Mouse (Mus musculus): ENCODE data around the gene Inpp4b.

Inpp4b gene

GRCm38 (mm10) chr8:81731332-81731731 is 389.0 kb downstream of the Inpp4b start:
- no peak for DNase-seq (ENCODE audit: low spot score)

DNA sequence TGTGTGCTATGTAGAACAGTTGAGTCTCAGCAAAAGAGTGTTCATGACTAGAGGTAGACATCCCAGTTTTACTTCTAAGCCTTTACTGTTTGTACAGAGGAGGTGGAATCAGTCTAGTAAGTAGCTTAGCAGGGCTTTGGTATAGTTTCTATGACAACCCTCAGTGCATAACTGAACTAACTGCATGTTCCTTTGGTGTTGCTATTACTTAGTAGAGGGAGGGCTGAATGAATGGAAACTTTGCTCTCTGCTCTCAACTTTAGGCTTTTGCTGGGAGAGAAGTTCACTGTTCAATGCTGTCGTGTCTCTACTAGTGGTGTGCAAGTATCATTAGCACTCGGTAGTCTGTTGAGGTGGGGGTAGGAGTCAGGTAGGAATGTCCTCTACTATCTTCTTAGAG is 393.3 kb downstream of the Inpp4b start:
- DNase-seq (ENCODE audit: low spot score): no peak

GRCm38 (mm10) chr8:81736103-81736502 is 393.7 kb downstream of the Inpp4b start:
- no peak for DNase-seq (ENCODE audit: low spot score)

- DNase-seq (ENCODE audit: low spot score): no peak
These were observed 400.2 kb downstream of the Inpp4b start for GRCm38 (mm10) chr8:81742588-81742987.

DNA sequence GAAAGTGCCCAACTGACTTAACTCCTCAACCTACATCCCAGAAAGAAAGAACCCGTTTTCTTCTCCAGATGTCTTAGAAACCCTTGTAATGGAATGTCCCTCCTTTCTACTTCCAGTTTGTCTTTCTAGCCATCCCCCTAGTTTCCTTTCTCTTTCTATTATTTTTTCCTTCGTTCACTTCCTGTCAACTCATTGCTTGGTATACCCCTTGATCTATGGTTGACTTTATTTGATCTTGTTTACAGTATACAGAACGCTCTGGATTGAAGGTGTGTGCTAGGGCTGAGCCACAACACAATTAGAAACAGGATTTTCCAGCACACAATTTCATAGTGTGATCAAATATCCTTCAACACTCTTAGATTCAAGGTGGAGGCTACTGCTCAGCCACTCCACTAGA is 400.7 kb downstream of the Inpp4b start:
- DNase-seq (ENCODE audit: low spot score): no peak

GRCm38 (mm10) chr8:81745439-81745838 is 403.1 kb downstream of the Inpp4b start:
- DNase-seq (ENCODE audit: low spot score): no peak

DNA sequence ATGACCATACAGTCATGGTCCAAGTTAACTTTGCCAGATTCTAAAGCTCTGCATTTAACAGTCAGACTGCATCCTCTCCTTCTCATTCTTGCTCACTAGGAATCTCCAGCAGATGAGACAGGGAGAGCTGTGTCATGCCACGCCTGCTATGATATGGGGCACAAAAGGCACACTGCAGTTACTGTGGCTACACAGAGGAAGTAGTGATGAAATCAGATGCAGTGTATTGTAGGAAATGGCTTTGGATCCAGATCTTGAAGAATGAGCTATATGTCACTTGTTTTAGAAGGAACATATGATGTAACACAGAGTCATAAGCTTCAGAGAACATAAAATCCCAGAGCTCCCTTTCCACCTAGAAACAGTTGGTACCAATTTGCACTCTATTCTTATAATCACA is 408.8 kb downstream of the Inpp4b start:
- DNase-seq (ENCODE audit: low spot score): no peak

- DNase-seq (ENCODE audit: low spot score): no peak
These were observed 414.3 kb downstream of the Inpp4b start for GRCm38 (mm10) chr8:81756663-81757062.

DNA sequence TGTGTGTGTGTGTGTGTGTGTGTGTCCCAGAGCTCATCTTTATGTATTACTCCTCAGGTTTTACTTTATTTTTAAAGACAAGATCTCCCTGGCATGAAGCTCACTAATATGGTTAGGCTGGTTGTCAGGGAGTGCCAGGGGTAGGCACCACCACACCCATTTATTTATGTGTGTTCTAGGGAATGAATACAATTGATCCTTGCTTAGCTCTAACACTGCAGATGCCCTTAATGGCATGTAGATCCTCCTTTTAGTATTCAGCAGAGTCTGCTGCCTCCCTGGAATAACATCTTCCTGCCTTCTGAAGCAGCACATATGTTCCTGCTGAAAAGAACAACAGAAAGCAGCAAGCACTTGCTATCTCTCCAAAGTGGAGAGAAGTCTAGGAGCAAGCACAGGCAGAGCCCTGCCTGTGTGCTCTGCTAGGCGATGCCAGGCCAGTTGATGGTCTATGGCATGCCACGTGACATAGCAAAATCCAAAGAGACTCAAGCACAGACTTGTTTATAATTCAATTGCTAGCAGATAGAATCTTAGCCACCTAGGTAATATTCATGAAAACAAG is 415.3 kb downstream of the Inpp4b start:
- no peak for DNase-seq (ENCODE audit: low spot score)

- DNase-seq (ENCODE audit: low spot score): no peak
These were observed 419.1 kb downstream of the Inpp4b start for GRCm38 (mm10) chr8:81761466-81761865.

- no peak for DNase-seq (ENCODE audit: low spot score)
These were observed 423.7 kb downstream of the Inpp4b start for GRCm38 (mm10) chr8:81766033-81766432.

DNA sequence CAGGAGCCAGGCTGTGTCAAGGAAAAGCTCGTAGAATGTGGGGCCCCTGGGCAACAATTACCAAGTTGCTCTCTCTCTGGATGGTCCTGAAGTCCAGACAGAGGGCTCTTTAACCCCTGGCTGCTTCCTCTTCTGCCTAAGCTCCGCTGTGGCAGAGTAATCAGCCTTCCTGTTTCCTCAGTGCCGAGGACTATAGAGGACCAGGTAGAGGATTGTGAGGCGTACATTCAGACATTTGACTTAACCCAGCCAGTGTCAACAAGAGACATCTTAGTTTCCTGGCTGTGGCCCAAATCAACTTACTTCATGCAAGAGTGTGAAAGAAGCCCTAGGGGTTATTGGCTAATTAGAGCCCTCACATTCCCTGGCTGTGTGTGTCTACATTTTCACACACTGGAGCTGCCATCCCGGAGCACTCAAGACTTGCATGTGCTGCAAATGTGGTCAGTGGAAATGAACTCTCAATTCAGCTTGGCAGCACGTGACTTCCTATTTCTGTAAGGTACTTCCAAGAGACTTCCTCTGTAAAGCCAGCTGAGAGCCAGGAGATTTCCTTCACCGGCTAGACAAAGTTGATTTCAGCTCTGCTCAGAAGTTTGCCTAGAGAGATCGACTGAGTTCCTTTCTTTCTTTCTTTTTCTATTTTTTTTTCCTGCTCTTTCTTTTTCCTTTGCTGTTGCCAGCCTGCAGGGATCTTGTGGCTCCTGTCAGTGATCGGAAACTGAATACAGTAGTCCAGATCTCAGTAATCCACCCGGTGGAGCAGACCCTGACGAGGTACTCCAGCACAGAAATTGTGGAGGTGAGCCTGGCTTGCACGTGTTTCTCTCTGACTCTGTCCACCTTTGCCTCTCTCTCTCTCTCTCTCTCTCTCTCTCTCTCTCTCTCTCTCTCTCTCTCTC is 425.3 kb downstream of the Inpp4b start:
- DNase-seq (ENCODE audit: low spot score): no peak

GRCm38 (mm10) chr8:81768313-81768675 is 425.9 kb downstream of the Inpp4b start:
- DNase-seq (ENCODE audit: low spot score): no peak

DNA sequence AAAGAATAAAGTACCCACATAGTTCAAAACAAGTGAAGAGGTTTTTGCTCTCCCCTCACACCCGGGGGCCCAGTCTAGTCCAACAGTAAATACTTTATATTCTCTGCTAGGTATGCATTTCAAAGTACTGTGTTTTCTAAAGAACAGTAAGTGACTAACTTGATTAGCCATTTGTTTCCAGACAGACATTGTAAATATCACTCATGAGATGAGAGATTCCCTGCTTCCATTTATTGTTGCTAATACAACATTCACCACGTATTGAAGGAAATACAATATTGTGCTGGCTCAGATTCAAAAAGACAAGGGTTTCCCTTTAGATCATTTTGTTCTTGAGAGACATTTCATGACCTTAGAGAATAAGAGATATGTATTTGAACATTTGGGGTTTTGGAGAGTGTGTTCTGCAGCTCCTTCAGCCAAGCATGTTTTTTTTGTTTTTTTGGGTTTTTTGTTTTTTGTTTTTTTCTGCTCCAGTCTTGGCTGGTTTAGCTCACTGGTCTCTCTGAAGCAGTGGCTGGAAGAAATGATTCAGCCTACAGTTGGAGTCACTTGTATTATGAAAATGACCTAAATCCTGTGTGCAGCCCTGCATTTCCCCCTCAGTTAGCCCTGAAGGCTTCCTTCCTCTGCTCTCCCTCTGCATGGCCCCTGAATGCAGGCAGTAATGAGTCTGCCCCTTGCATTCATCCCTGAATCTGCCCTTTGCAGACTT is 426.5 kb downstream of the Inpp4b start:
- no peak for DNase-seq (ENCODE audit: low spot score)

DNA sequence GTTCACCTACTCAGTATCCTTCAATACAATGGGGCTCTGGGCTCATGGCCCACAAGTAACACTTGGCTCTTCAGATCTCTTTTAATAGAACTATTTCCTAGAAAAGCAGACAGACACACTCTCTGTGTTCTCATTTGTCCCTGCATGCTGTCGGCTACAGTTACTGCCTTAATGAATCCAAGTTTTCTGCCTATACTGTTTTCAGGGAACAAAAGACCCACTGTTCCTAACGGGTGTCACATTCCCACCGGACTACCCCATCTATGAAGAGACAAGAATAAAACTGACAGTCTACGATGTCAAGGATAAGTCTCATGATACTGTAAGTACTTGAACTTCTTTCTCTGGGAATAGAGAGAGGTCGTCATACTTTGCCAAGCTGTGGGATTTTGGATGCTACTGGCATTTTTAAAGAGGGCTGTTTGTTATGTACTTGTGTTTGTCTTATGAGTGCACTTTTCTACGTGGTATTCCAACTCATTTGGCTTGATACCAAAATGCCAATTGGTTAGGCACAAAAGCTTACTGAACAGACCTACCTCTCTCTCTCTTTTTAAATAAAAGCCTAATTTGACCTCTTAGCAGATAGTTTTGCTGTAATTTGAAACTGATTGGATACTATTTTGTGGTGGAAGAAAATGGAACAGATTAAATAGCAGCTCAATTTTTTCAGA is 428.4 kb downstream of the Inpp4b start:
- DNase-seq (ENCODE audit: low spot score): no peak

- DNase-seq (ENCODE audit: low spot score): no peak
These were observed 430.5 kb downstream of the Inpp4b start for GRCm38 (mm10) chr8:81772855-81773254.

DNA sequence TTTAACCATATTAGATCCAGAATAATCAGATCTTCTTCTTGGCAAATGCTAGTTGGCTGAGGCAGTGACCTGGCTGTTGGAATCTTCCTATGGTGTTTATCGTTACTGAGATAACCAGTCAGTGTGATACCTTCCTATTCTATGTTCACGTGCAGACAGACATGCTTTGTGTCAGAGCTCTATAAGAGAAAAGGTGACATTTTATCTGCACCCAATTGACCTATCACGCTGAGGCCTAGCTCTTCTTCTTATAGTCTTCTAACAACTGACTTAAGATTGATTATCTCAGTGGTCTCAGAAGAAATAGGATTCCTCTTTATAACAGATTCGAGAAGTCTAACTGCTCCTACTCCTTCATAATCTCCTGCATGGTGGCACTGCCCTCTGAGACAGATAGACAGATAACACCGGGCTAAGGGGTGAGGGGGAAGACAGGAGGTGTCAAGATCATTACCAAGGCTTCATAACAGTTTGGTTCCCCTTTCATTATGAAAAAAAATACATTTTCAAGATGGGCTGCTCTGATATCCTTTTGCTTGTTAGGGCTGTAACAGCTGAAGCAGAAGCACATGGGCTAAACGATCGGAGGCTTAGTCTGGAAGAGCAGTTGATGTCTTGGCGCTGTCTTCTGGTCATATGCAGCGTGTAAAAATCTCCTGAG is 431.1 kb downstream of the Inpp4b start:
- no peak for DNase-seq (ENCODE audit: low spot score)

DNA sequence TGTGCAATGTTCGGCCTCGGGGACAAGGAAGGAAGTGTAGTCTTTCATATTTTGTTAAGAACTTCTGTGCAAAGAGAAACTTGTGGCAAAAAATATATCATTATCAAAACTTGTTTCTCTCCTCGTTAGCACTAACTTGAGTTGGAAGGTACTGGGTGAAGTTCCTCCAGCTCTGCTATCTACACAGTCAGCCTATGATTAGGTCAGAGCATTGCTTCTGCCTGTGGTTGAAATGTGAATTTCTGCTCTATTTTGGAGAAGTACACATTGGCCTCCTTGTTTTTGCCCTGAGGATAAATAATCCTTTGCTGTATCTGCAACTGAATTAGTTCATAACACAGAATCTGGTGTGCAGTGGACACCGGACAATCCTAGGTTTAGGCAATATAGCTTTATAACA is 431.7 kb downstream of the Inpp4b start:
- no peak for DNase-seq (ENCODE audit: low spot score)

- no peak for DNase-seq (ENCODE audit: low spot score)
These were observed 432.1 kb downstream of the Inpp4b start for GRCm38 (mm10) chr8:81774454-81774853.

- DNase-seq (ENCODE audit: low spot score): no peak
These were observed 434.3 kb downstream of the Inpp4b start for GRCm38 (mm10) chr8:81776516-81777237.

GRCm38 (mm10) chr8:81777704-81778103 is 435.3 kb downstream of the Inpp4b start:
- no peak for DNase-seq (ENCODE audit: low spot score)
